Mouse (Mus musculus) liver, embryonic 16.5 days (tissue): Measurements from ENCODE around the gene Foxo3. TPM values are rescaled to one million over a fixed set of nuclear protein-coding genes. Genes with fewer than 3 reads are reported as not detected.
A peak's percentile ranks its signal among the peaks of the same experiment; 100 is the strongest.

ENCODE experiments used
- ATAC-seq: fragments of 200-750 bp; cut with Nextera tagmentation; 2 replicates; pipeline ENCODE4 v1.8.0; 2017; ENCODE audit warnings: low read depth, mild to moderate bottlenecking, moderate number of reproducible peaks, moderate library complexity
- H3K27ac ChIP-seq: fragments of 300-500 bp; sonication (generic); 2 replicates; pipeline ENCODE4 v1.5.1; 2014; ENCODE audit warnings: mild to moderate bottlenecking, low read length
- H3K27me3 ChIP-seq: fragments of 300-500 bp; sonication (generic); 2 replicates; pipeline ENCODE4 v1.6.1; 2014; ENCODE audit warnings: low read depth, low read length, mixed read lengths; ENCODE audit not compliant: control insufficient read depth, insufficient read depth
- H3K36me3 ChIP-seq: fragments of 300-500 bp; sonication (generic); 2 replicates; pipeline ENCODE4 v1.6.1; 2014; ENCODE audit warnings: mild to moderate bottlenecking; ENCODE audit not compliant: control insufficient read depth, insufficient read depth
- H3K4me1 ChIP-seq: fragments of 300-500 bp; sonication (generic); 2 replicates; pipeline ENCODE4 v1.6.1; 2014; ENCODE audit warnings: low read depth, low read length, mixed read lengths; ENCODE audit not compliant: control insufficient read depth
- H3K4me2 ChIP-seq: fragments of 300-500 bp; sonication (generic); 2 replicates; pipeline ENCODE4 v1.6.1; 2014; ENCODE audit warnings: low read depth, low read length, mixed read lengths
- H3K4me3 ChIP-seq: fragments of 300-500 bp; sonication (generic); 2 replicates; pipeline ENCODE4 v1.5.1; 2014; ENCODE audit warnings: low read depth, mild to moderate bottlenecking, low read length
- H3K9ac ChIP-seq: fragments of 300-500 bp; sonication (generic); 2 replicates; pipeline ENCODE4 v1.6.1; 2014; ENCODE audit warnings: low read depth, low read length
- H3K9me3 ChIP-seq: fragments of 300-500 bp; sonication (generic); replicated peaks from 2 replicates; pipeline ENCODE4 v1.6.1; 2016; ENCODE audit warnings: low read length; ENCODE audit not compliant: control insufficient read depth
- WGBS: fragments of 180-500 bp; shearing (Covaris S2); extraction: QIAGEN DNeasy Blood & Tissue Kit; methylation state at CpG from one replicate; pipeline ENCODE4 v1.1.7; 2014; ENCODE audit not compliant: insufficient replicate concordance; 5-methylcytosine and 5-hydroxymethylcytosine counted together
- polyA plus RNA-seq: library from polyadenylated mRNA; unstranded; fragments of >200 nt; fragmentation: Nextera tagmentation; extraction: Ambion mirVana; gene quantifications from 2 replicates; pipeline ENCODE4 v1.2.1, GENCODE M21; 2015

Gene Foxo3
- polyA plus RNA-seq, 1 experiment from 2014 or later = 13.7 TPM

GRCm38 (mm10) chr10:42193981-42194380 lies 82.6 kb downstream of the Foxo3 start:
- Histone ChIP-seq H3K27me3 (no peaks in the 10 kb centered on the region), H3K9me3 (no peaks in the 10 kb centered on the region), H3K9ac (no peak overlapping the region), H3K36me3 (peaks cover 59% of the 10 kb centered on the region), H3K4me2 (no peak overlapping the region), H3K4me3 (no peak overlapping the region), H3K27ac (no peak overlapping the region), H3K4me1 (peaks cover 33% of the 10 kb centered on the region)
- ATAC-seq = no peak
- WGBS = 93% methylated on average over 4 of the region's 4 CpGs

- peaks cover 34% of the 10 kb centered on the region for H3K4me1 ChIP-seq
- H3K27ac ChIP-seq = no peak overlapping the region
- no peak for ATAC-seq
- no peak overlapping the region for H3K4me3 ChIP-seq
- no peaks in the 10 kb centered on the region for H3K27me3 ChIP-seq
- H3K36me3 ChIP-seq = peaks cover 66% of the 10 kb centered on the region
- WGBS = 36% methylated on average over 6 of the region's 6 CpGs
- H3K9ac ChIP-seq = no peak overlapping the region
- H3K9me3 ChIP-seq = no peaks in the 10 kb centered on the region
- H3K4me2 ChIP-seq = no peak overlapping the region
Measured at GRCm38 (mm10) chr10:42192951-42193350, 83.6 kb downstream of the Foxo3 start.

- Histone ChIP-seq H3K27ac (no peak overlapping the region), H3K4me3 (no peak overlapping the region), H3K4me2 (no peak overlapping the region), H3K9me3 (no peaks in the 10 kb centered on the region), H3K36me3 (peaks cover 53% of the 10 kb centered on the region), H3K9ac (no peak overlapping the region), H3K4me1 (peaks cover 30% of the 10 kb centered on the region), H3K27me3 (no peaks in the 10 kb centered on the region)
- ATAC-seq = peak; percentile 33
- 56% methylated on average over 13 of the region's 13 CpGs for WGBS
Measured at GRCm38 (mm10) chr10:42189674-42190434, 86.7 kb downstream of the Foxo3 start.

- Histone ChIP-seq H3K4me1 (peaks cover 30% of the 10 kb centered on the region), H3K36me3 (peaks cover 59% of the 10 kb centered on the region)
- no peak for ATAC-seq
Measured at GRCm38 (mm10) chr10:42189037-42189436, 87.5 kb downstream of the Foxo3 start.

GRCm38 (mm10) chr10:42188091-42188490 lies 88.5 kb downstream of the Foxo3 start:
- peaks cover 62% of the 10 kb centered on the region for H3K36me3 ChIP-seq

More at GRCm38 (mm10) chr10:42189037-42189436, 87.5 kb downstream of the Foxo3 start:
- H3K27ac ChIP-seq = no peak overlapping the region
- no peaks in the 10 kb centered on the region for H3K27me3 ChIP-seq
- WGBS = 84% methylated on average over 8 of the region's 8 CpGs
- H3K9ac ChIP-seq = no peak overlapping the region
- H3K4me2 ChIP-seq = no peak overlapping the region
- H3K9me3 ChIP-seq = no peaks in the 10 kb centered on the region
- no peak overlapping the region for H3K4me3 ChIP-seq

GRCm38 (mm10) chr10:42186941-42187401 lies 89.6 kb downstream of the Foxo3 start:
- Histone ChIP-seq H3K4me1 (peaks cover 26% of the 10 kb centered on the region), H3K27me3 (no peaks in the 10 kb centered on the region), H3K4me2 (no peak overlapping the region), H3K36me3 (peaks cover 60% of the 10 kb centered on the region), H3K9me3 (no peaks in the 10 kb centered on the region), H3K4me3 (no peak overlapping the region), H3K9ac (no peak overlapping the region), H3K27ac (no peak overlapping the region)
- ATAC-seq = no peak
- WGBS = 88% methylated on average over 9 of the region's 9 CpGs

More at GRCm38 (mm10) chr10:42188091-42188490, 88.5 kb downstream of the Foxo3 start:
- no peak overlapping the region for H3K4me3 ChIP-seq
- H3K9ac ChIP-seq = no peak overlapping the region
- no peaks in the 10 kb centered on the region for H3K27me3 ChIP-seq
- no peak overlapping the region for H3K27ac ChIP-seq
- H3K9me3 ChIP-seq = no peaks in the 10 kb centered on the region
- H3K4me1 ChIP-seq = peaks cover 30% of the 10 kb centered on the region
- ATAC-seq = no peak
- H3K4me2 ChIP-seq = no peak overlapping the region
- 77% methylated on average over 9 of the region's 9 CpGs for WGBS

GRCm38 (mm10) chr10:42180333-42180732 lies 96.2 kb downstream of the Foxo3 start:
- ATAC-seq = no peak
- H3K27me3 ChIP-seq = no peaks in the 10 kb centered on the region
- no peaks in the 10 kb centered on the region for H3K4me1 ChIP-seq
- H3K36me3 ChIP-seq = peaks cover 45% of the 10 kb centered on the region
- WGBS = 72% methylated on average over 8 of the region's 8 CpGs
- no peak overlapping the region for H3K4me3 ChIP-seq
- no peaks in the 10 kb centered on the region for H3K9me3 ChIP-seq
- no peak overlapping the region for H3K4me2 ChIP-seq
- H3K27ac ChIP-seq = no peak overlapping the region
- no peak overlapping the region for H3K9ac ChIP-seq

GRCm38 (mm10) chr10:42178751-42179150 lies 97.8 kb downstream of the Foxo3 start:
- H3K4me3 ChIP-seq = no peak overlapping the region
- ATAC-seq = no peak
- H3K27me3 ChIP-seq = no peaks in the 10 kb centered on the region
- no peaks in the 10 kb centered on the region for H3K4me1 ChIP-seq
- H3K9ac ChIP-seq = no peak overlapping the region
- no peaks in the 10 kb centered on the region for H3K9me3 ChIP-seq
- H3K4me2 ChIP-seq = no peak overlapping the region
- peaks cover 29% of the 10 kb centered on the region for H3K36me3 ChIP-seq
- H3K27ac ChIP-seq = no peak overlapping the region
- 88% methylated on average over 11 of the region's 11 CpGs for WGBS
